Mouse (Mus musculus): Measurements from ENCODE around the gene Ttll10. TPM values are rescaled to one million over a fixed set of nuclear protein-coding genes. Genes with fewer than 3 reads are reported as not detected.

The Ttll10 gene
- polyA plus RNA-seq, 1 experiment: not detected

GRCm38 (mm10) chr4:156013637-156014036 lies 45.6 kb downstream of the Ttll10 start, which contains the start of gene Tnfrsf4:
Tnfrsf4 (plus strand) TSS chr4:156013843.
- H3K4me3 ChIP-seq (replicated peaks; ENCODE audit: control insufficient read depth, low read depth, low read length): no peak within 1 kb of the TSS
- TF ChIP-seq CTCF (IDR thresholded peaks at IDR 0.05; ENCODE audit: control insufficient read depth, insufficient read depth, low read length) (no peak), POLR2A (IDR thresholded peaks at IDR 0.05; ENCODE audit: borderline replicate concordance, control insufficient read depth, low read depth, low read length) (no peak)
- 81% methylated on average over 8 of the region's 8 CpGs for WGBS
- H3K27ac ChIP-seq (ENCODE audit: control insufficient read depth, insufficient read depth, low read depth, low read length, poor library complexity): no peak within 1 kb of the TSS
- H3K4me1 ChIP-seq (ENCODE audit: control insufficient read depth, insufficient read depth, low read length): no peaks in the 10 kb centered on the region; the same call in 1 of the 2 replicates

DNA sequence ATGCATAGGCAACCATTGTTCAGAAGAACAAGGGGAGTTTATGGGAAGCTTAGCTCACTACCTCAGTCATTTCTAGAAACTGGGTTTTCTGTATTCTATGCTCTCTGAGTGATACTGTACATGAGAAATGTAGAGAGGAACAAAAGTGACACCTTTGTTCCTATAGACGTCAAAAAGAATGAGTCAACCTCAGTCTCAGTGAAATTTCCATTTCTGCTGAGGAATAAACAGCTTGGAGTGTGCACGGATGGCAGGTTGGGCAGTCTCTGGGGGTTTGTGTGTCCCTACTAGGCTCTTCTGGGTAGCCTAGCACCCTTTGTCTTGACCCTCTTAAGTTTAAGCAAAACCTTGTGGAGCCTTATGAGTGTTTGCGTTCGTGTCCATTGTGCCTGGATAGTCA lies 50.8 kb downstream of the Ttll10 start:
- Histone ChIP-seq H3K4me3 (replicated peaks; ENCODE audit: control insufficient read depth, low read depth, low read length) (no peak overlapping the region), H3K4me1 (ENCODE audit: control insufficient read depth, insufficient read depth, low read length) (no peaks in the 10 kb centered on the region; the same call in 1 of the 2 replicates), H3K27ac (ENCODE audit: control insufficient read depth, insufficient read depth, low read depth, low read length, poor library complexity) (no peak overlapping the region)
- 87% methylated on average over 4 of the region's 4 CpGs for WGBS
- TF ChIP-seq POLR2A (IDR thresholded peaks at IDR 0.05; ENCODE audit: borderline replicate concordance, control insufficient read depth, low read depth, low read length): no peak
- no peak for TF ChIP-seq CTCF (IDR thresholded peaks at IDR 0.05; ENCODE audit: control insufficient read depth, insufficient read depth, low read length)

- Histone ChIP-seq H3K4me3 (replicated peaks; ENCODE audit: control insufficient read depth, low read depth, low read length) (no peak overlapping the region), H3K4me1 (ENCODE audit: control insufficient read depth, insufficient read depth, low read length) (no peaks in the 10 kb centered on the region), H3K27ac (ENCODE audit: control insufficient read depth, insufficient read depth, low read depth, low read length, poor library complexity) (no peak overlapping the region)
- 84% methylated on average over 3 of the region's 3 CpGs for WGBS
- TF ChIP-seq CTCF (IDR thresholded peaks at IDR 0.05; ENCODE audit: control insufficient read depth, insufficient read depth, low read length) (no peak), POLR2A (IDR thresholded peaks at IDR 0.05; ENCODE audit: borderline replicate concordance, control insufficient read depth, low read depth, low read length) (no peak)
These were observed 55.1 kb downstream of the Ttll10 start for GRCm38 (mm10) chr4:156004109-156004508.

GRCm38 (mm10) chr4:155993606-155994005 lies 65.6 kb downstream of the Ttll10 start:
- peak overlapping the region; percentile 80 for H3K4me3 ChIP-seq (replicated peaks; ENCODE audit: control insufficient read depth, low read depth, low read length)
- peak overlapping the region; percentile 100 for H3K27ac ChIP-seq (ENCODE audit: control insufficient read depth, insufficient read depth, low read depth, low read length, poor library complexity)
- 3% methylated on average over 15 of the region's 15 CpGs for WGBS
- H3K4me1 ChIP-seq (ENCODE audit: control insufficient read depth, insufficient read depth, low read length): peaks cover 8% of the 10 kb centered on the region
- TF ChIP-seq CTCF (IDR thresholded peaks at IDR 0.05; ENCODE audit: control insufficient read depth, insufficient read depth, low read length) (no peak), POLR2A (IDR thresholded peaks at IDR 0.05; ENCODE audit: borderline replicate concordance, control insufficient read depth, low read depth, low read length) (no peak)

DNA sequence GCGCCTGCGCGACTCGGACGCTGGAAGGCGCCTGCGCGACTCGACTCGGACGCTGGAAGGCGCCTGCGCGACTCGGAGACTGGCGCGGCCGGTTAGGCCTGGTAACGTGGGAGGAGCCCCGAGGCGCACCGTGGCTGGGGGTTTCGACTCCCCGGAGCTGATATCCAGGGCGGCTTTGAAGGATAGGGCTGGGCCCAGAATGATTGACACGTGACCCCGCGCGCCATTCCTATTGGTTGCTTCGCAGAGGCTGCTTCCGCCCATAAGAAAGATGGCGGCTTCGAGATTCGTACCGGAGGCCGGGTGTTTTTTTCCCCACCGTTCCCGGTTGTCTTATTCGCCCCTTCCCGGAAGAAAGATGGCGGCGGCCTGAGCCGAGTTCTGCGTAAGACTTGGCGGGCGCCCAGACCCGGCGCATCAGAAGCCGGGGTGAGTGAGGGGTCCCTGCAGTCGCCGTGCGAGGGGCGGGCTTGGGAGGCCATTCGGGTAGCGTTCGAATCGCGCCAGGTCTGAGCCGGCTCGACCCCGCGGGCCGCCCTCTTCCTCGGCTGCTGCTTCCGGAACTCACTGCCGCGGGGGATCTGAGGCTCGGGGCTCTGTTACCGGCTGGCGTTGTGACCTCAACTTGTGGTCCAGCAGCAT lies 66.2 kb downstream of the Ttll10 start:
- no peak for TF ChIP-seq CTCF (IDR thresholded peaks at IDR 0.05; ENCODE audit: control insufficient read depth, insufficient read depth, low read length)
- TF ChIP-seq POLR2A (IDR thresholded peaks at IDR 0.05; ENCODE audit: borderline replicate concordance, control insufficient read depth, low read depth, low read length): peak; percentile 26; the same call in 1 of the 2 replicates
- peaks cover 8% of the 10 kb centered on the region for H3K4me1 ChIP-seq (ENCODE audit: control insufficient read depth, insufficient read depth, low read length)
- H3K4me3 ChIP-seq (replicated peaks; ENCODE audit: control insufficient read depth, low read depth, low read length): peak overlapping the region; percentile 80
- H3K27ac ChIP-seq (ENCODE audit: control insufficient read depth, insufficient read depth, low read depth, low read length, poor library complexity): peak overlapping the region; percentile 100
- under 1% methylated on average over 70 of the region's 70 CpGs for WGBS

DNA sequence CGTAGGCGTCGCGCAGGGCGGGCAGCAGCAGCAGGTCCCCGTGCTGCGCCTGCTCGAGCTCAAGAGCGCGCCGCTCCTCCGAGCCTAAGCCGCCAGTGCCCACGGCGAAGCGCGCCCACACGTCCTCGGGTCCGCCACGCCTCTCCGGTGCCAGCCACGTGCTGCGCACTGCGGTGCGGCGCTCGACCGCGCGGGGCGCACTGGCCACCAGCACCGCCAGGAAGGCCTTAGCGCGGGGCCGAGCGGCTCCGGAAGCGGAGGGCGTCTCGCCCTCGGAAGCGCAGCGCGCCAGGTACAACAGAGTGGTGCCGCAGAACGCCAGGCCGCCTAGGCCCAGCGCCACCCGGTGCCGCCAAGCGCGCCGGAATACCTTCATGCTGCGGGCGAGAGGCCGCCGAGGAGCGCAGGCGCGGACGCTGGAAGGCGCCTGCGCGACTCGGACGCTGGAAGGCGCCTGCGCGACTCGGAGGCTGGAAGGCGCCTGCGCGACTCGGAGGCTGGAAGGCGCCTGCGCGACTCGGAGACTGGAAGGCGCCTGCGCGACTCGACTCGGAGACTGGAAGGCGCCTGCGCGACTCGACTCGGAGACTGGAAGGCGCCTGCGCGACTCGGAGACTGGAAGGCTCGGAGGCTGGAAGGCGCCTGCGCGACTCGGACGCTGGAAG lies 66.8 kb downstream of the Ttll10 start, which contains the start of the genes B3galt6 and Sdf4:
Gene B3galt6, minus strand, starts transcription at position 409 of the 665 bp plus-strand sequence.
Gene Sdf4, plus strand, starts transcription at position 632 of the 665 bp plus-strand sequence.
- peak within 1 kb of the TSS; percentile 100 for H3K27ac ChIP-seq (ENCODE audit: control insufficient read depth, insufficient read depth, low read depth, low read length, poor library complexity)
- peaks cover 8% of the 10 kb centered on the region for H3K4me1 ChIP-seq (ENCODE audit: control insufficient read depth, insufficient read depth, low read length)
- WGBS: under 1% methylated on average over 99 of the region's 99 CpGs
- H3K4me3 ChIP-seq (replicated peaks; ENCODE audit: control insufficient read depth, low read depth, low read length): peak within 1 kb of the TSS; percentile 99
- TF ChIP-seq POLR2A (IDR thresholded peaks at IDR 0.05; ENCODE audit: borderline replicate concordance, control insufficient read depth, low read depth, low read length) (peak; percentile 64; the same call in 1 of the 2 replicates), CTCF (IDR thresholded peaks at IDR 0.05; ENCODE audit: control insufficient read depth, insufficient read depth, low read length) (peak; percentile 73)

GRCm38 (mm10) chr4:155991908-155992230 lies 67.3 kb downstream of the Ttll10 start:
- Histone ChIP-seq H3K4me3 (replicated peaks; ENCODE audit: control insufficient read depth, low read depth, low read length) (peak overlapping the region; percentile 99), H3K27ac (ENCODE audit: control insufficient read depth, insufficient read depth, low read depth, low read length, poor library complexity) (peak overlapping the region; percentile 99), H3K4me1 (ENCODE audit: control insufficient read depth, insufficient read depth, low read length) (peaks cover 8% of the 10 kb centered on the region)
- WGBS: 13% methylated on average over 37 of the region's 37 CpGs
- TF ChIP-seq POLR2A (IDR thresholded peaks at IDR 0.05; ENCODE audit: borderline replicate concordance, control insufficient read depth, low read depth, low read length) (no peak), CTCF (IDR thresholded peaks at IDR 0.05; ENCODE audit: control insufficient read depth, insufficient read depth, low read length) (no peak)

- Histone ChIP-seq H3K4me3 (replicated peaks; ENCODE audit: control insufficient read depth, low read depth, low read length) (peak overlapping the region; percentile 99), H3K4me1 (ENCODE audit: control insufficient read depth, insufficient read depth, low read length) (peaks cover 8% of the 10 kb centered on the region), H3K27ac (ENCODE audit: control insufficient read depth, insufficient read depth, low read depth, low read length, poor library complexity) (peak overlapping the region; percentile 99)
- 58% methylated on average over 22 of the region's 22 CpGs for WGBS
- 0 out of 2 replicates have a peak, but pooled peaks have one; percentile 3 for TF ChIP-seq POLR2A (IDR thresholded peaks at IDR 0.05; ENCODE audit: borderline replicate concordance, control insufficient read depth, low read depth, low read length)
- TF ChIP-seq CTCF (IDR thresholded peaks at IDR 0.05; ENCODE audit: control insufficient read depth, insufficient read depth, low read length): no peak
These were observed 67.9 kb downstream of the Ttll10 start for GRCm38 (mm10) chr4:155991211-155991907.

Other genes with a start within 250 kb of the Ttll10 start
- 92.0 and 149 TPM in 2 replicates for gene Ccnl2, start 246.9 kb downstream of the Ttll10 start, polyA plus RNA-seq (2011; ENCODE audit: insufficient read depth, insufficient read length, low replicate concordance, missing spikeins)
- gene Aurkaip1, start 228.1 kb downstream of the Ttll10 start, polyA plus RNA-seq (2011; ENCODE audit: insufficient read depth, insufficient read length, low replicate concordance, missing spikeins): 53.9 and 114 TPM in 2 replicates
- gene Mxra8, start 219.7 kb downstream of the Ttll10 start, polyA plus RNA-seq (2011; ENCODE audit: insufficient read depth, insufficient read length, low replicate concordance, missing spikeins): 8.1 and 12.4 TPM in 2 replicates
- gene Dvl1, start 212.0 kb downstream of the Ttll10 start, polyA plus RNA-seq (2011; ENCODE audit: insufficient read depth, insufficient read length, low replicate concordance, missing spikeins): 21.0 and 50.2 TPM in 2 replicates
- 0.42 TPM in 1 of 2 replicates, not detected in the other for gene Tas1r3, start 196.1 kb downstream of the Ttll10 start, polyA plus RNA-seq (2011; ENCODE audit: insufficient read depth, insufficient read length, low replicate concordance, missing spikeins)
- 2.8 and 5.9 TPM in 2 replicates for gene Cptp, start 190.0 kb downstream of the Ttll10 start, polyA plus RNA-seq (2011; ENCODE audit: insufficient read depth, insufficient read length, low replicate concordance, missing spikeins)
- gene Ints11, start 189.9 kb downstream of the Ttll10 start, polyA plus RNA-seq (2011; ENCODE audit: insufficient read depth, insufficient read length, low replicate concordance, missing spikeins): 22.2 and 49.5 TPM in 2 replicates
- gene Pusl1, start 167.6 kb downstream of the Ttll10 start, polyA plus RNA-seq (2011; ENCODE audit: insufficient read depth, insufficient read length, low replicate concordance, missing spikeins): 5.2 and 18.4 TPM in 2 replicates
- gene Acap3, start 167.6 kb downstream of the Ttll10 start, polyA plus RNA-seq (2011; ENCODE audit: insufficient read depth, insufficient read length, low replicate concordance, missing spikeins): 15.1 and 30.6 TPM in 2 replicates
- gene Ube2j2, start 115.6 kb downstream of the Ttll10 start, polyA plus RNA-seq (2011; ENCODE audit: insufficient read depth, insufficient read length, low replicate concordance, missing spikeins): 63.5 and 71.8 TPM in 2 replicates
- gene C1qtnf12, start 97.1 kb downstream of the Ttll10 start, polyA plus RNA-seq (2011; ENCODE audit: insufficient read depth, insufficient read length, low replicate concordance, missing spikeins): 53.0 and 132 TPM in 2 replicates
- gene B3galt6, start 66.8 kb downstream of the Ttll10 start, polyA plus RNA-seq (2011; ENCODE audit: insufficient read depth, insufficient read length, low replicate concordance, missing spikeins): 1.8 and 2.0 TPM in 2 replicates
- 60.1 and 111 TPM in 2 replicates for gene Sdf4, start 66.5 kb downstream of the Ttll10 start, polyA plus RNA-seq (2011; ENCODE audit: insufficient read depth, insufficient read length, low replicate concordance, missing spikeins)
- 6.4 and 12.4 TPM in 2 replicates for gene Tnfrsf4, start 45.6 kb downstream of the Ttll10 start, polyA plus RNA-seq (2011; ENCODE audit: insufficient read depth, insufficient read length, low replicate concordance, missing spikeins)
- 7.9 and 8.0 TPM in 2 replicates for gene Tnfrsf18, start 33.2 kb downstream of the Ttll10 start, polyA plus RNA-seq (2011; ENCODE audit: insufficient read depth, insufficient read length, low replicate concordance, missing spikeins)
- 18.8 and 30.8 TPM in 2 replicates for gene 9430015G10Rik, start 50.6 kb upstream of the Ttll10 start, polyA plus RNA-seq (2011; ENCODE audit: insufficient read depth, insufficient read length, low replicate concordance, missing spikeins)
- 0.85 TPM in 1 of 2 replicates, not detected in the other for gene Rnf223, start 71.1 kb upstream of the Ttll10 start, polyA plus RNA-seq (2011; ENCODE audit: insufficient read depth, insufficient read length, low replicate concordance, missing spikeins)
- 21.5 and 37.5 TPM in 2 replicates for gene Agrn, start 138.1 kb upstream of the Ttll10 start, polyA plus RNA-seq (2011; ENCODE audit: insufficient read depth, insufficient read length, low replicate concordance, missing spikeins)
- gene Isg15, start 141.4 kb upstream of the Ttll10 start, polyA plus RNA-seq (2011; ENCODE audit: insufficient read depth, insufficient read length, low replicate concordance, missing spikeins): 134 and 235 TPM in 2 replicates
- gene AW011738, start 143.9 kb upstream of the Ttll10 start, polyA plus RNA-seq (2011; ENCODE audit: insufficient read depth, insufficient read length, low replicate concordance, missing spikeins): 8.2 and 9.5 TPM in 2 replicates
- 0.99 and 1.8 TPM in 2 replicates for gene Perm1, start 156.5 kb upstream of the Ttll10 start, polyA plus RNA-seq (2011; ENCODE audit: insufficient read depth, insufficient read length, low replicate concordance, missing spikeins)
- 15.7 and 42.5 TPM in 2 replicates for gene Plekhn1, start 175.4 kb upstream of the Ttll10 start, polyA plus RNA-seq (2011; ENCODE audit: insufficient read depth, insufficient read length, low replicate concordance, missing spikeins)
- 42.7 and 68.9 TPM in 2 replicates for gene Noc2l, start 176.6 kb upstream of the Ttll10 start, polyA plus RNA-seq (2011; ENCODE audit: insufficient read depth, insufficient read length, low replicate concordance, missing spikeins)
- gene Samd11, start 196.2 kb upstream of the Ttll10 start, polyA plus RNA-seq (2011; ENCODE audit: insufficient read depth, insufficient read length, low replicate concordance, missing spikeins): 56.6 and 90.7 TPM in 2 replicates

All from bone marrow, adult 2 months (tissue).